8 mouse cellular contexts compared by ENCODE assay signal in the genomic region with DNA sequence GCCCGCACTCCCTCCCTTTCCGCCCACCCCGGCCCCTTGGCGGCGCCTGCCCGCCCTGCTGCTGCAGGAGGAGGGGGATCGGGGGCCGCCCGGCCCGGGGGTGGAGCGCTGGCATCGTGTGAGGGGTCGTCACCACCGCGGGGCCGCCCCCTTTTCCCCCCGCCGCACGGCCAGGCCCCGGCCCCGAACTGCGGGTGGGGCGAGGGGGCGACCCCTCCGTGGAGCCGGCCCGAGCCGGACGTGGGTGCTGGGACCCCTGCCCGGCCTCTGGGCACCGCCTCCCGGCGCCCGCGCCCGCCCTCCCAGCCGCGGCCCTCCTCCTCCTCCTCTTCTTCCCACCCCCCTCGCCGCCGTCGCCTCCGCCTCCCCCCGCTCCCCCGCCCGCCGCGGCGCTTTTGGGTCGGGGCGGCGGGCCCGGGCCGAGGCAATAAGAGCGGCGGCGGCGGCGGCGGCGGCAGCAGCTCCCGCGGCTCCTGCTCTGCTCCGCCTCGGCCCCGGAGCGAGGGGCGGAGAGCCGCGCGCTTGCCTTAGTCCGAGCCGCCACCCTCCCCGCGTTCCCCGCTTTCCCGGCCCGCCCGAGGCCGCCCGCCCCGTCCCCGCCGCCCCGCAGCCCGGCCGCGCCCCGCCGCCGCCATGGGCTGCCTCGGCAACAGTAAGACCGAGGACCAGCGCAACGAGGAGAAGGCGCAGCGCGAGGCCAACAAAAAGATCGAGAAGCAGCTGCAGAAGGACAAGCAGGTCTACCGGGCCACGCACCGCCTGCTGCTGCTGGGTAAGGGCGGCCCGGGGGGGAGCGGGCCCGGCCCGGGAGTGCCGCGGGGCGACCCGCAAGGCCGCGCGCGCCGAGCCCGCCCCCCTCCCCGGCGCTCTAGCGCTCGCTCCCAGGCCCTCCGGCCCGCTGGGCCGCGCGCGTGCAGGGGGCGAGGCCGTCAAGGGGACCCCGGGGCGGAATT. TPM values are rescaled to one million over a fixed set of nuclear protein-coding genes. Genes with fewer than 3 reads are reported as not detected.
A peak's percentile ranks its signal among the peaks of the same experiment; 100 is the strongest.
DNase-seq lines count a peak whose midpoint lies in the region; ATAC-seq and TF ChIP-seq lines count a peak whose summit lies in the region.

No protein-coding gene starts in this region.

- WGBS in hindbrain, postnatal 0 days, result 0% methylated on average over 48 of the region's 131 CpGs
- WGBS in midbrain, embryonic 10.5 days, result under 1% methylated on average over 116 of the region's 131 CpGs
- WGBS in small intestine, adult 2 months, result 1% methylated on average over 114 of the region's 131 CpGs

- intact Hi-C loops in left cerebral cortex, postnatal 36 days (cut with DNase I), result loop anchor here (5.0 to 10.0 kb wide), 2 partner anchors 132 to 215 kb away; partner anchors contain the start of gene Atp5e

- peak; percentile 74 for DNase-seq in ZHBTc4 (ENCODE audit: low read depth, low spot score)
- peak; percentile 71 to 81 for DNase-seq in gastrocnemius, adult 8-10 months (ENCODE audit: low spot score in 2 of 2)
- DNase-seq in hindbrain, postnatal 0 days (ENCODE audit: low spot score), result peak; percentile 93
- DNase-seq in left cerebral cortex, postnatal 36 days (ENCODE audit: low spot score in 2 of 2), result peak; percentile 67 to 80
- DNase-seq in midbrain, embryonic 10.5 days (ENCODE audit: low spot score), result peak; percentile 91

- H3K9me3 ChIP-seq in hindbrain, postnatal 0 days (ENCODE audit: low read length), result no peaks in the 10 kb centered on the region
- H3K9me3 ChIP-seq in midbrain, embryonic 10.5 days (replicated peaks), result peaks cover 17% of the 10 kb centered on the region

- peaks cover 17% of the 10 kb centered on the region for H3K4me1 ChIP-seq in hindbrain, postnatal 0 days (ENCODE audit: insufficient read depth, low read length)
- H3K4me1 ChIP-seq in midbrain, embryonic 10.5 days, result peaks cover 63% of the 10 kb centered on the region
- H3K4me1 ChIP-seq in small intestine, adult 2 months (ENCODE audit: control insufficient read depth, insufficient read depth, insufficient read length, low read length), result peaks cover 5% of the 10 kb centered on the region

- peak overlapping the region; percentile 69 for H3K4me2 ChIP-seq in hindbrain, postnatal 0 days (ENCODE audit: low read depth, low read length)

- H3K27ac ChIP-seq in hindbrain, postnatal 0 days, result peak overlapping the region; percentile 100
- peak overlapping the region; percentile 100 for H3K27ac ChIP-seq in midbrain, embryonic 10.5 days (replicated peaks)
- H3K27ac ChIP-seq in small intestine, adult 2 months (ENCODE audit: insufficient read depth, low read depth, low read length), result peak overlapping the region; percentile 62

- ATAC-seq in common myeloid progenitor, adult 5-6 weeks (replicated peaks; ENCODE audit: low read depth, poor library complexity, severe bottlenecking), result peak; percentile 26
- ATAC-seq in hindbrain, postnatal 0 days, result peak; percentile 88
- no peak for ATAC-seq in megakaryocyte-erythroid progenitor cell, adult 5-6 weeks (replicated peaks; ENCODE audit: low FRiP score, low TSS enrichment, poor library complexity, severe bottlenecking)

- TF ChIP-seq CTCF in hindbrain, postnatal 0 days (IDR thresholded peaks at IDR 0.05; ENCODE audit: low read depth), result no peak
- TF ChIP-seq CTCF in small intestine, adult 2 months (IDR thresholded peaks at IDR 0.05; ENCODE audit: extremely low read depth, insufficient read length, insufficient replicate concordance, low read depth, low read length), result no peak

- peak overlapping the region; percentile 93 for H3K4me3 ChIP-seq in hindbrain, postnatal 0 days (ENCODE audit: low read length)
- H3K4me3 ChIP-seq in midbrain, embryonic 10.5 days, result peak overlapping the region; percentile 93
- peak overlapping the region; percentile 92 for H3K4me3 ChIP-seq in small intestine, adult 2 months (ENCODE audit: low read depth, low read length)

- no peak; the same call in none of the 2 replicates for TF ChIP-seq POLR2A in small intestine, adult 2 months (IDR thresholded peaks at IDR 0.05; ENCODE audit: low read depth, low read length)

- H3K27me3 ChIP-seq in hindbrain, postnatal 0 days (ENCODE audit: insufficient read depth, low read length), result no peaks in the 10 kb centered on the region
- no peaks in the 10 kb centered on the region for H3K27me3 ChIP-seq in midbrain, embryonic 10.5 days (ENCODE audit: low read depth, poor library complexity, severe bottlenecking)
- no peaks in the 10 kb centered on the region for H3K27me3 ChIP-seq in small intestine, adult 2 months (ENCODE audit: control insufficient read depth, insufficient read depth, low read length)

- peak overlapping the region; percentile 100 for H3K9ac ChIP-seq in hindbrain, postnatal 0 days (replicated peaks; ENCODE audit: low read length)

- H3K36me3 ChIP-seq in hindbrain, postnatal 0 days (ENCODE audit: insufficient read depth, low read length), result no peaks in the 10 kb centered on the region
- H3K36me3 ChIP-seq in midbrain, embryonic 10.5 days, result peaks cover 33% of the 10 kb centered on the region
- 0 out of 2 replicates have a peak, but pooled peaks cover 2% of the 10 kb centered on the region for H3K36me3 ChIP-seq in small intestine, adult 2 months (ENCODE audit: control insufficient read depth, insufficient read depth, low read length)

RNA-seq across cellular contexts. Expression of gene Gm20721, which starts 16.6 kb away (rescaled TPM):
- 10.9 and 17.9 TPM in 2 replicates for total RNA-seq in common myeloid progenitor, adult 5-6 weeks (2017)
- total RNA-seq in gastrocnemius, adult 8-10 months (2022), result 1 to 10 TPM; 1.0 to 2.2 (median 1.2) TPM
- not detected in 2 replicates for total RNA-seq in hindbrain, postnatal 0 days (2014; rRNA removed)
- polyA plus RNA-seq in hindbrain, postnatal 0 days (2015; fragmentation: Nextera tagmentation; extraction: Ambion mirVana), result 13.4 and 19.4 TPM in 2 replicates
- 1 to 10 TPM; 3.0 TPM for total RNA-seq in left cerebral cortex, postnatal 36 days (2021)
- polyA plus RNA-seq in midbrain, embryonic 10.5 days (2016; fragmentation: Nextera tagmentation; extraction: Ambion mirVana), result 12.7 and 15.2 TPM in 2 replicates
- polyA plus RNA-seq in small intestine, adult 2 months (2012; rRNA removed), result not detected in 2 replicates
- 0.13 TPM in 1 of 2 replicates, not detected in the other for total RNA-seq in megakaryocyte-erythroid progenitor cell, adult 5-6 weeks (2014; fragmentation: Nextera tagmentation)
- total RNA-seq in megakaryocyte-erythroid progenitor cell, adult 5-6 weeks (2017), result 2.7 and 5.7 TPM in 2 replicates

RNA-seq across cellular contexts. Expression of gene Gnas, which starts 45.8 kb away (rescaled TPM):
- total RNA-seq in common myeloid progenitor, adult 5-6 weeks (2017), result 226 and 282 TPM in 2 replicates
- total RNA-seq in gastrocnemius, adult 8-10 months (2022), result 1,000 to 10,000 TPM; 1,232 to 1,409 (median 1,307) TPM
- total RNA-seq in hindbrain, postnatal 0 days (2014; rRNA removed), result 1,738 and 1,782 TPM in 2 replicates
- 1,873 and 1,902 TPM in 2 replicates for polyA plus RNA-seq in hindbrain, postnatal 0 days (2015; fragmentation: Nextera tagmentation; extraction: Ambion mirVana)
- total RNA-seq in left cerebral cortex, postnatal 36 days (2021), result 1,000 to 10,000 TPM; 1,724 to 1,906 TPM
- 1,043 and 1,067 TPM in 2 replicates for polyA plus RNA-seq in midbrain, embryonic 10.5 days (2016; fragmentation: Nextera tagmentation; extraction: Ambion mirVana)
- 295 and 530 TPM in 2 replicates for polyA plus RNA-seq in small intestine, adult 2 months (2012; rRNA removed)
- total RNA-seq in megakaryocyte-erythroid progenitor cell, adult 5-6 weeks (2014; fragmentation: Nextera tagmentation), result 439 and 465 TPM in 2 replicates
- 227 and 273 TPM in 2 replicates for total RNA-seq in megakaryocyte-erythroid progenitor cell, adult 5-6 weeks (2017)
